Mouse (Mus musculus) midbrain, embryonic 11.5 days (tissue): ENCODE results near the gene Mettl15. TPM values are rescaled to one million over a fixed set of nuclear protein-coding genes. Genes with fewer than 3 reads are reported as not detected.

Experiments used
- ATAC-seq: fragments of 200-750 bp; cut with Nextera tagmentation; 2 replicates; pipeline ENCODE4 v1.8.0; 2017; ENCODE audit warnings: moderate TSS enrichment, moderate library complexity; ENCODE audit not compliant: low FRiP score
- DNase-seq: peaks from one replicate; pipeline ENCODE4 v3.0.0; 2015; ENCODE audit warnings: low spot score; ENCODE audit errors: missing footprints
- H3K27ac ChIP-seq: fragments of 300-500 bp; sonication (generic); 2 replicates; pipeline ENCODE4 v1.5.1; 2014; ENCODE audit warnings: low read depth, low read length
- H3K27me3 ChIP-seq: fragments of 300-500 bp; sonication (generic); 2 replicates; pipeline ENCODE4 v1.6.1; 2014; ENCODE audit warnings: mild to moderate bottlenecking, low read length, moderate library complexity, mixed read lengths; ENCODE audit not compliant: control insufficient read depth, insufficient read depth
- H3K36me3 ChIP-seq: fragments of 300-500 bp; sonication (generic); 2 replicates; pipeline ENCODE4 v1.6.1; 2014; ENCODE audit warnings: mild to moderate bottlenecking, low read length, moderate library complexity, mixed read lengths; ENCODE audit not compliant: control insufficient read depth, insufficient read depth
- H3K4me1 ChIP-seq: fragments of 300-500 bp; sonication (generic); 2 replicates; pipeline ENCODE4 v1.6.1; 2014; ENCODE audit warnings: low read length; ENCODE audit not compliant: control insufficient read depth, insufficient read depth
- H3K4me2 ChIP-seq: fragments of 300-500 bp; sonication (generic); 2 replicates; pipeline ENCODE4 v1.6.1; 2014; ENCODE audit warnings: mild to moderate bottlenecking, moderate library complexity
- H3K4me3 ChIP-seq: fragments of 300-500 bp; sonication (generic); 2 replicates; pipeline ENCODE4 v1.5.1; 2014; ENCODE audit warnings: low read depth, low read length
- H3K9ac ChIP-seq: fragments of 300-500 bp; sonication (generic); 2 replicates; pipeline ENCODE4 v1.6.1; 2014; ENCODE audit warnings: low read length
- H3K9me3 ChIP-seq: fragments of 300-500 bp; sonication (generic); 2 replicates; pipeline ENCODE4 v1.6.1; 2016; ENCODE audit warnings: low read length; ENCODE audit not compliant: control insufficient read depth
- WGBS: fragments of 180-500 bp; shearing (Covaris S2); extraction: QIAGEN DNeasy Blood & Tissue Kit; methylation state at CpG from one replicate; pipeline ENCODE4 v1.1.7; 2014; 5-methylcytosine and 5-hydroxymethylcytosine counted together
- polyA plus RNA-seq: library from polyadenylated mRNA; unstranded; fragments of >200 nt; fragmentation: Nextera tagmentation; extraction: Ambion mirVana; gene quantifications from 2 replicates; pipeline ENCODE4 v1.2.1, GENCODE M21; 2014

Mettl15 gene
- polyA plus RNA-seq: 12.3 and 15.5 TPM in 2 replicates

GRCm38 (mm10) chr2:109280600-109281340 lies at the start of gene Mettl15, which contains the start of gene Kif18a:
TSS of gene Mettl15 (minus strand) at chr2:109280748.
TSS of gene Kif18a (plus strand) at chr2:109280738.
- ATAC-seq: peak; percentile 97
- Histone ChIP-seq H3K4me1 (peaks cover 8% of the 10 kb centered on the region; the same call in 1 of the 2 replicates), H3K27me3 (no peaks in the 10 kb centered on the region), H3K9ac (peak within 1 kb of the TSS; percentile 76), H3K27ac (peak within 1 kb of the TSS; percentile 82), H3K36me3 (no peaks in the 10 kb centered on the region), H3K9me3 (no peaks in the 10 kb centered on the region), H3K4me3 (peak within 1 kb of the TSS; percentile 71), H3K4me2 (peak within 1 kb of the TSS; percentile 60)
- WGBS: under 1% methylated on average over 51 of the region's 51 CpGs
- DNase-seq: peak; percentile 98

GRCm38 (mm10) chr2:109311369-109311768 lies 30.8 kb upstream of the Mettl15 start:
- peaks cover 3% of the 10 kb centered on the region; the same call in 1 of the 2 replicates for H3K36me3 ChIP-seq
- H3K27me3 ChIP-seq: no peaks in the 10 kb centered on the region
- H3K4me2 ChIP-seq: no peak overlapping the region

GRCm38 (mm10) chr2:109303638-109304037 lies 23.1 kb upstream of the Mettl15 start:
- Histone ChIP-seq H3K4me3 (no peak overlapping the region), H3K4me1 (no peaks in the 10 kb centered on the region), H3K27me3 (no peaks in the 10 kb centered on the region), H3K27ac (no peak overlapping the region), H3K9me3 (no peaks in the 10 kb centered on the region), H3K36me3 (no peaks in the 10 kb centered on the region), H3K9ac (no peak overlapping the region), H3K4me2 (no peak overlapping the region)
- DNase-seq (no peak), ATAC-seq (no peak)

More at GRCm38 (mm10) chr2:109311369-109311768, 30.8 kb upstream of the Mettl15 start:
- Histone ChIP-seq H3K9ac (no peak overlapping the region), H3K27ac (no peak overlapping the region), H3K9me3 (no peaks in the 10 kb centered on the region), H3K4me3 (no peak overlapping the region), H3K4me1 (no peaks in the 10 kb centered on the region)
- 97% methylated on average over 5 of the region's 5 CpGs for WGBS
- DNase-seq (no peak), ATAC-seq (no peak)

DNA sequence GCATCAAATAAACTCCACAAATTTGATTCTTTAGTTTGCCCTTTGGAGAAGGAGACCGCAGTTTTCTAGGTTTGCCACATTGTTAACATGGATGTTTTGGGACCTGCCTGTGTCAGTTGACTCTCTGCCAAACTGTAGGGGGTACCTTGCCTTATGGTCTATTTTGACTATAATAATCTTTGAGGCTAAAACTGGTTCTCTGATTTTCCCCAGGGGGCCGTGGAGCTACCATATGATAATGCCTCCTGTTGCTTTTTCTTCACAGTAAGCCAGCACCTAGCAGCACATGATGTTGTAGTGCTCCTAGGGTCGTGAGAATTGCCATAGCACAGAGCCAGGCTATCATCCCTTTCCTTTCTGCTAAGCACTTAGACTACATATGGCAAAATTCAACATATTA lies 21.7 kb upstream of the Mettl15 start:
- Histone ChIP-seq H3K36me3 (no peaks in the 10 kb centered on the region), H3K9ac (no peak overlapping the region), H3K27me3 (no peaks in the 10 kb centered on the region), H3K27ac (no peak overlapping the region), H3K4me1 (no peaks in the 10 kb centered on the region), H3K9me3 (no peaks in the 10 kb centered on the region), H3K4me3 (no peak overlapping the region), H3K4me2 (no peak overlapping the region)
- ATAC-seq (no peak), DNase-seq (peak; percentile 37)
- 95% methylated on average over 3 of the region's 3 CpGs for WGBS

DNA sequence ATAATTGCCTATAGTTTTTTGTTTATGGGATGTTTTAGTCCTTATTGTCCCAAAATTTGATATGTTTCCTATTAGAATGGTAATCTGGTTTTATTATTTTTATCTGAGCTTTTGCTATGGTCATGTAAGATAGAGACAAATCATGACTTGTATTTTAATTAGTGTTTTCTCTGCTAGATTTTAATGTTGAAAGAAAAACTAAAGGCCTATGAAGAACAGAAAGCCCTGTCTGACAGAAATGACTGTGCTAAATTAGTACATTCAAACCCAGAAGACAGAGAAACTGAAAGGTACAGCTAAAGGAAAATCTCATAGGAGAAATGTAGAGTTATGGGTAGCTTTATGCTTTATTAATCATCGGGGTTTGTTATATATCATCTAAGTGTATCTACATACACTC lies 17.6 kb upstream of the Mettl15 start:
- Histone ChIP-seq H3K9me3 (no peaks in the 10 kb centered on the region), H3K27me3 (no peaks in the 10 kb centered on the region), H3K4me1 (no peaks in the 10 kb centered on the region), H3K9ac (no peak overlapping the region), H3K4me2 (no peak overlapping the region), H3K27ac (no peak overlapping the region), H3K36me3 (peaks cover under 1% of the 10 kb centered on the region; the same call in 1 of the 2 replicates), H3K4me3 (no peak overlapping the region)
- 97% methylated on average over 1 of the region's 1 CpGs for WGBS
- no peak for ATAC-seq
- peak; percentile 59 for DNase-seq

GRCm38 (mm10) chr2:109296264-109296663 lies 15.7 kb upstream of the Mettl15 start:
- H3K4me2 ChIP-seq: no peak overlapping the region
- DNase-seq: no peak
- WGBS: 92% methylated on average over 5 of the region's 5 CpGs
- H3K36me3 ChIP-seq: peaks cover 6% of the 10 kb centered on the region
- H3K27me3 ChIP-seq: no peaks in the 10 kb centered on the region
- H3K9me3 ChIP-seq: no peaks in the 10 kb centered on the region
- H3K27ac ChIP-seq: no peak overlapping the region
- H3K4me1 ChIP-seq: no peaks in the 10 kb centered on the region
- no peak overlapping the region for H3K9ac ChIP-seq
- H3K4me3 ChIP-seq: no peak overlapping the region
- no peak for ATAC-seq

- no peak overlapping the region for H3K27ac ChIP-seq
- ATAC-seq (no peak), DNase-seq (peak; percentile 69)
- H3K9me3 ChIP-seq: no peaks in the 10 kb centered on the region
- no peak overlapping the region for H3K4me2 ChIP-seq
- H3K9ac ChIP-seq: no peak overlapping the region
- H3K4me1 ChIP-seq: no peaks in the 10 kb centered on the region
- no peaks in the 10 kb centered on the region for H3K27me3 ChIP-seq
- peaks cover 8% of the 10 kb centered on the region for H3K36me3 ChIP-seq
- 91% methylated on average over 6 of the region's 6 CpGs for WGBS
- H3K4me3 ChIP-seq: no peak overlapping the region
Measured at GRCm38 (mm10) chr2:109289327-109289726, 8.8 kb upstream of the Mettl15 start.

DNA sequence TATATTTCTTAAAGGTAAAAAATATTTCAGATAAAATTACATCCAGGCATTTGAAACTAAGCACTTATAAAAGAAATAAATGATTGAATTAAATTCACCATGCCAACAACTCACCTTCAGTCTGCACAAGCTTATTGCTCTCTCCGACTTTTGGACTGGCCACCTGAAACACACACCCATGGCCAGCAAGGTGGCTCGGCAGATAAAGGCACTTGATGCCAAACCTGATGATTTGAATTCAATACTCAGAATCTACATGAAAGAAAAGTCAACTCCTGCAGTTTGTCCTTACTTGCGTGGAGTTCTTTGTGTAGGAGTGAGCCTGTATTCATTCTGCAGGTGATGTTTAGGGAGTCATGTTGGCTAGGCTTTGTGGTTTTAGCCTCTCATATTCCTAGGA lies 3.6 kb upstream of the Mettl15 start:
- DNase-seq: no peak
- Histone ChIP-seq H3K9me3 (no peaks in the 10 kb centered on the region), H3K4me2 (no peak overlapping the region), H3K27me3 (no peaks in the 10 kb centered on the region), H3K27ac (no peak overlapping the region), H3K36me3 (no peaks in the 10 kb centered on the region), H3K4me3 (no peak overlapping the region), H3K9ac (no peak overlapping the region), H3K4me1 (peaks cover 6% of the 10 kb centered on the region; the same call in 1 of the 2 replicates)
- no peak for ATAC-seq
- WGBS: 97% methylated on average over 3 of the region's 3 CpGs

- Histone ChIP-seq H3K4me1 (peaks cover 8% of the 10 kb centered on the region; the same call in 1 of the 2 replicates), H3K27ac (peak overlapping the region; percentile 82), H3K36me3 (no peaks in the 10 kb centered on the region), H3K4me2 (peak overlapping the region; percentile 60), H3K9ac (peak overlapping the region; percentile 76), H3K4me3 (peak overlapping the region; percentile 71), H3K27me3 (no peaks in the 10 kb centered on the region), H3K9me3 (no peaks in the 10 kb centered on the region)
- WGBS: 0% methylated on average over 1 of the region's 1 CpGs
- DNase-seq (no peak), ATAC-seq (peak; percentile 33)
Measured at GRCm38 (mm10) chr2:109281341-109281690, 768 bp upstream of the Mettl15 start.
